Mouse (Mus musculus) frontal cortex, adult 2 months (tissue): ENCODE results near the gene Egr2. TPM values are rescaled to one million over a fixed set of nuclear protein-coding genes. Genes with fewer than 3 reads are reported as not detected.

Experiments used
- DNase-seq, 2 experiments: peaks; one replicate each; pipeline ENCODE4 v3.0.0; 2022; ENCODE audit warnings: low spot score in 1 of 2; ENCODE audit errors: extremely low spot score in 1 of 2
- polyA plus RNA-seq: library from polyadenylated mRNA; depleted of rRNA; stranded (reverse); fragments of >200 nt; gene quantifications from 2 replicates; pipeline ENCODE4 v1.2.3, GENCODE M21; 2012; rRNA removed

Gene Egr2
- 4.1 and 10.9 TPM in 2 replicates for polyA plus RNA-seq

DNA sequence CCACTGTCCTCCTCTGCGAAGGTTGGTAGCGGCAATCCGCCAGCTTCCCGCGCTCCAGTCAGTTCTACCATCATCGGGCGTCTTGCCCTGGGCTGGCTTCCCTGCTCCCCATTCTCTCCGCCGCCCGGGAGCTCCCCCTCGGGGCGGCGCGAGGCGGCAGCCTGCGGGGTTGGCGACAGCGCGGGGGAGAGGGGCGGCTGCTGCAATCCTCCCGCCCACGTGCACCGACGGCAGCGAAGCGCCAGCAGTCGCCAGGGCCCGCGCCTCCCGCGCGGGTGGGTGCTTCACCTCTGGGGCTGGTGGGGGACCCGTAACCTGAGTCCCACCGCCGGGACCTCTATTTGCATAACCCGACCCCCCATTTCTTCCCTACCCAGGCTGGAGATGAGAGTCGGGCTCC lies at the start of gene Egr2:
TSS of gene Egr2 (plus strand) at position 220 of the 400 bp plus-strand sequence.
- no peak for DNase-seq

DNA sequence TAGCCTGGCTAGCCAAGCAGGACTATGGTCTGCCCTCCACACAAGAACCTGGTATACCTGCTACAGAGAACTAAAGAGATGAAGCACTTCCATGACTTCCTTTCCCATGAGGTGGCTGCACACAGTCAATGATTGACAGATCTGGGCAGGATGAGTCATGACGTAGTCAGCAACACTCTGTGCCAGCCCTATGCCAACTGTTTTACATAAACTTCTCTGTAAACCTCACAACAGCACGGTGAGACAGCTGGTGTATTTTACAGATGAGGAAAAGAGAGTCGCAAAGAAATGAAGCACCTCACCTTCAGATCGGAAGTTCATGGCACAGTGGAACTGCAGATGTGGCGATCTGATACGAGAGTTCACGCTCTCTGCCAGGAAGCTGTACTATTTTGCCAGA lies 47.8 kb upstream of the Egr2 start:
- peak; percentile 20 to 66 for DNase-seq

DNA sequence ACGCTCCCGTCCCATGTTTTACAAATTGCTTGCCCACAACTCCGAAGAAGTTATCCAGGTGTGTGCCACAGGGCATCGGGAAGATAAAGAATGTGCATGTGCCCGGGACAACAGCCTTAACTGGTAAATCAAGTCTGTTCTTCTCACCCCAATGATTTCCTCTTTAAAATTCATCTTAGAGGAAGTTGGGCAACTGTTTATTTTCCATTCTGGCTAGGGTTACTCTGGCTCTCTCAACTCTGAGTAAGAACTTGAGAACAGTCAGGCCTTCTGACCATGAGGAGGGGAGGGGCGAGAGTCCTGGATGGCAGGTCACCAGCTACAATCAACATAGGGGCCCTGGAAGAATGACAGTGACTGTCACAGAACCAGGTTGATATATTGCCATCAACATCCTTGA lies 45.4 kb upstream of the Egr2 start:
- no peak for DNase-seq

DNA sequence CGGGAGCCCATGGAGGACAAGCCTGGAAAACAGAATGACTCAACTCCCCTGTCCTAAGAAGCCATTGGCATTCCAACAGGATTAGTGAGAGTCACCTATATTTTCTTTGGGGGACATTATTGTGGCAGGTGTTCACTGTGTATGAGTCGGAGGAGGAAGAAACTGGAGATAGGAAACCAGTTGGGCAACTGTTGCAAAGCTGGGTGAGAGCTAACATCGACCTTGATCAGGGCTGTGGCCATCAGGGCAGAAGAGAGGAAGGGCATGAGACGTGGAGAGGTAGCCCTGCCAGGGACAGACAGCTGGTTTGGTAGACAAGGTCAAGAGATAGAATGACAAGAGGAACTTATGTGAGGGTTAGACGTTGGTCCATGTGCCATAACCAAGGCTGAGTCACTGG lies 44.6 kb upstream of the Egr2 start:
- no peak for DNase-seq

DNA sequence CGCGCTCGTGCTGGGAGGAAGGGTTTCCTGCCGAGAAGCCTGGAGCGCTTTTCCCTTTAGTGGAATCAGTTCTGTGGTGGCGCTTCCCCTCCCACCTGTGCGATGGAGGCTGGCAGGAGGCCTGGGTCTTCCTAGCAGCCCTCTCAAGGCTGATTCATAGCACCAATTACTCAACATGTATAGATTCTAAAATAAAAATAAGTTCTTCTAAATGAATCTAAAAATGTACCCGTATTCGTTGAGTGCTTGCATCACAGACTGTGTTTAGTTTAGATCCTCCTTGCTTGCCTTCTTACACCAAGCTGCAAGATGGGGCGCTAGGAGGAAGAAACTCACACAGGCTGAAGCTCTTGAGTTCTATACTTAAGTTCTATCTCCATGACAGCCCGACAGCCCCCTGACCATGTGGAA lies 43.1 kb upstream of the Egr2 start:
- DNase-seq: peak; percentile 65 to 74

DNA sequence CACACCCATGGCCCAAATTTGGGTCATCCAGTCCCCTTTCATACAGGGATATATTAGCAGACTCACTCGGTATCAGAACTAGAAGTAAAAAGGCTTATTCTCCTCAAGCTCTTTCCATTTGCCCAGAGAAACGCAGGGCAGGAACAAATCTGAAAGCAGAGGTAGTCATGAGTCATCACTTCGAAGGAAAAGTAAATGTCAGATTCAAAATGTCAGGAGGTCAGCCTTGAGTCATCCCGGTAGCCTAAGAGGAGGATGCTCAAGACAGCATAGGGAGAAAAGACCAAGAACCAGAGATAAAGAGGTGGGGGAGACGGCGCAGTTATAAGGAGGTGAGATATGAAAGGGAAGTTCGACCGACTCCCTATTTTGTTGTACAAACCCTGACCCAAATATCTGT lies 41.7 kb upstream of the Egr2 start:
- DNase-seq: peak in 1 of 2 experiments; percentile 31

DNA sequence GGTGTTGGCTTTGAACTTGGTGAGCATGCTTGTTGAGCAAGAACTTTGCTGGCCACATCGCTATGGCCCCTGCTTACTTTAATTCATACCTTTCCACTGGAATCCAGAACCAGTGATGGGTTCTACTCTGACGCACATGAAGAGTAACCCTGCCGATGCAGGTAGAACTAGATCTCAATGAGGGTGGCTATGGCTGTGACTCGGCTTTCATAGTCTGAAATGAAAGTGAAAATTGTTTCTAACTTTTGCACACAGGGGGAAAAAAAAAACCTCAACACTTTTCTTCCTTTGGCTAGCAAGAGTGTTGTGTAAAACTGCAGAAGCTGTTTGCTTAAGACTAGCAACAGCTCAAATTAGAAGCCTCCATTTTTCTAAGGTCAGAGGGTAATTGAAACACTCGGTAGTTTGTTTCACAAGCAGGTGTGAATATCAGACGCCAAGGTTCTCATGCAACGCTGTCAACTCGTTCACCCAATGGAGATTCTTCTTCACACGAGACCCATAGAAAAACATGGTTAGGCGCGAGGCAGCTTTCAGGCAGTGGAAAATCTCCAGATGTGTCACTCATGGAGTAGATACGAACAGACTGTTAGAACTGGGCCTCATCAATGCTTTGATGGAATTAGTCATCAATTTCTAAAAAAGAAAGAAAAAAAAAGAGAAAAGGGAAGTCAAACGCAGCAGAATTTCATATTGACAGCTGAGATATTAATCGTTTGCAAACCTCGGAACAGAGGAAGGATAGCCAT lies 38.0 kb upstream of the Egr2 start:
- no peak for DNase-seq

DNA sequence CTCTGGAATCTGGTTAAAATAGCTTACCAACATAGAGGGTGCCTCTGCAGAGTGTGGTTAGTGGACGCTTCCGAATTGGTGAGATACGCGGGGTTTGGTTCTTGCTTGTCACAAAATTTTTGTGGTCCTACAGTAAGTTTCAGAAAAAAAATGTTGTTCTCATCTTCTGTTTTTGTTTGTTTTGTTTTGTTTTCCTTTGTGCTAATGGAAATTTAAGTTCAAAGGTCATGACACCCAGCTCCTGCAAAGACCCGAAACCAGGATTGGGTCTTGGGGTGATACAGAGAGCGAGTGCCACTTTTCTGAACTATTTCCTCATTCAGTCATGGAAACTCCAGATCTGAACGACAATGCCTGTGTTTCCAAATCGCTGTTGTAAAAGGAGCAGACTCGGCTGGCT lies 37.3 kb upstream of the Egr2 start:
- no peak for DNase-seq

DNA sequence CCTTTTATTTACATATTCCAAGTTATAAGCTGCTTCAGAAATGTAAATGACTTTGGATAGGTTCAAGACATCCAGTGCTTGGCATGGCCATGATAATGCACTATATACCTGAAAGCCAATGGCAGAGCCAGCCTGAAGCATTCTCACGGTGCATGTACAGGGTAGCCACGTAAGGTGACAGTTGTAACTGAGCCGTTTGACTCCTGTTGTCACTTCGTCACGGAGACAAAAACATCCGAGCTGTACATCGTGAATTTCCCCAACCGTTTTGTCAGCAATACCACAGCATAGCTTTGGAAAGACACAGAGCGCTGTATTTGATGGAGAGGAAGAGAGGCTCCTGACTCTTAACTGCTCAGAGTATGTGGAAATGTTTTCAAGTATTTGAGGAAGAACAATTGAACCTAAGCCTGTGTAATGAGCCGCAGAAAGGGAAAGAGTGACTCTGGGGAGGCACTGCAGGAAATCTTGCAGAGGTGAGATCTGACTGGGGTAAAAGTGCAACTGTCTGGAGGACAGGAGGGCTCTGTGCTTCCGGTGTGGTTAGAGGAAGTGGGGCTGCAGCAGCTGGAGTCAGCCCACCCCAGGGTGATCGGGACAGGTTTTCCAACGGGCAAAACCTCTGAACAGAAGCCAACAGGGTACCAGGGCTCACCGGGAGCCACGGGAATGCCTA lies 31.8 kb upstream of the Egr2 start:
- DNase-seq: no peak

DNA sequence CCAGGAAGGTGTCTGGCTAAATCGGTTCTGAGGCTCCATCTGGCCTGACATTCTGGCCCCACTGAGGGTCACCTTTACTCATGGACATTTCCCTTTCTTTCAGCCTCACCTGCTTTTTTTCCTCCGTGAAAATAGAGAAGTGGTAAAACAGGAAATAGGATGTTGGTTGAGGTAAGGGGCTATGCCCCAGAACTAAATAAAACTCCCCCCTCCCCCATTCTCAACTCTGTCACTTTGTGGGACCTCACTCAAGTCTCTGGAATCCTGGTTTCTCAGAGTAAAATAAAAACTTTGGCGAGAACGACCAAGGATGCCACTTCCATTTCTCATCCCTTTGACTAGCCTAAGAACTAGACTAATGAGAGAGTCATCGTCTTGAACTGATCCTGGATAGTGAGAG lies 31.2 kb upstream of the Egr2 start:
- DNase-seq: no peak

DNA sequence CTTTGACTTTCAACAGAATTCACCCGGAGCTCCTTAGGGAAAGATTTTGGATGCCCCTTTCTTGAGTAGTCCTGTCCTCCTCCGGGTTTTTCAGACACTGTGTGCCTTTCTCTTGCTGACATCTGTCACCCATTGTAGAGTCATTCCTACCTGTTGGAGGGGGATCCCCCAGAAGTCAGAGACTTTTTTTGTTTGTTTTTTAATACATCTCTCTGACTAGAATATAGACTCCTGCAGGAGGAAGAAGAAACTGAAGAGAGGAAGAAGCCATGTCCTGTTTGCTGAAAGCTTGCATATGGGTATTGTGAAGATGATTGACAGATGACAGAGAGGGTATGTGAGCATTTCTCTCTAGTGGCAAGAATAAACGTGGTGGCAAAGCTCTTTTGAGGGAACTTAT lies 30.0 kb upstream of the Egr2 start:
- DNase-seq: no peak

DNA sequence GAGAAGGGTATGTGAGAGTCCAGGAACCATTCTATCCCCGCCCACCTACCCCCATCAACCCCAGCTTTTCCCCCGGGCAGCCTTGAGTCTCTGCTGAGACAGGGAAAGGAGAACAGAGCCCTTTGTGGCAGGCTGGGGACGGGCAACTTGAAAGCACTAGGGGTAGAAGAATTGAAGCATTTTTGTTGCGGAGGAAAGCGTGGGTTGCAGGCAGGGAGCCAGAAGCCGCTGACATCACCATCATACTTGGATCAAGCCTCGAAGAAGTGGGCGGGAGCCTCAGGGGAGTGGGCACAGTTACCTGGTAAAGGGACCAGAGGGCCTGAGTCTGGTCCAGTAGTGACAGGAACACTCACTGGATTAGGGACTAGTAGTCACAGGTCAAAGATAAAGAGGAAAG lies 23.1 kb upstream of the Egr2 start:
- peak in 1 of 2 experiments; percentile 77 for DNase-seq

DNA sequence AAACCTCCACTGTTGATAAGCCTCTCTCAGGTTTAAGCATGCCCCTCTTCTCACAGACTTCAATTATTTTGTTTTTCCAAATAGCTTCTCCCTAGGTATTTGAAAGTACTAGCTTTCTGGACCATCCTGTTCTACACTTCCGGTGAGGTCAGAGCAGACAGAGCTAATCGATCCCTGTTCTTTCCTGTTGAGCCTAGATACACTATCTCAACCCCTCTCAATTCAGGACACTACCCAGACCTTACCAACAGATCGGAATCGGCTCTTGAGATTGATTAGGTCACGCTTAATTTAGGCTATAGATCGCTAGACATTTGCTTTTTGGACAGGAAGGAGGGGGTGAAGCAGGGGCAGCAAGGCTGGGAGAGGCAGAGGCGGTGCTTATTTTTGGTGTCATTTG lies 22.4 kb upstream of the Egr2 start:
- DNase-seq: no peak

DNA sequence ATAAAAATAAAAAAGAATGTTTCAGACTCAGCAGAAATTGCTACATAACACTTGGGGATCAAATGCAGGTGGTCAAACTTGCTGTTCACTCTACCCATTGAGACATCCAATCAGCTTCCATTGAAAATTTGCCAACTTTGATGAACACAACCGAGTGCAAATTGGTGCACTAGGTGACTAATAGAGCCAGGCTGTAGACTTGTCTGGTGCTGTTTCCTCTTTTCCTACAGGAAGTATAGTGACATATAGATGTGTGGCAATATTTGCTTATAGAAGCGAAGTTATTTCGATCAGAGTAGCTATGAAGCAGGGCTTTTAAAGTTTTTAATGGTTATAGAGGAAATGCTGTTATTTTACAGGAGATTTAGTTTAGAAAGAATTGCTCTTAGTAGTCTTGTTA lies 16.5 kb upstream of the Egr2 start:
- no peak for DNase-seq

DNA sequence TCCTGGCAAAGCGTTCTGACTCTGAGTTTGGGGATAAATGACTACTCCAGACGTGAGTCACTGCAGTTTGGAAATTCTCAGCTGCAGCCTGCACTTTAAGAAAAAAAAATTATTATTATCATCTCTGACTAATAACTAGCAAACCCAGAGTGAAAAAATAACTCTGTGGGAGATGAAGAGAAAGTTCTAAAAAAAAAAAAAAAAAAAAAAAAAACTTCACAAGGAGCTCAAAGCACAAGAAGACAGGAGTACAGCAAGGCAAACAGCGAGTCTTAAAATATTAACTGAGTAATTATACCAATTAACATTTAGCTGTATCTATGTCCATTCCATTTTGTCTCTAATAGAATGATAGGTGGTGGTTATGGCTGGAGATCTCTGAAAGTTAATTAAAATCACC lies 11.1 kb upstream of the Egr2 start:
- DNase-seq: no peak

DNA sequence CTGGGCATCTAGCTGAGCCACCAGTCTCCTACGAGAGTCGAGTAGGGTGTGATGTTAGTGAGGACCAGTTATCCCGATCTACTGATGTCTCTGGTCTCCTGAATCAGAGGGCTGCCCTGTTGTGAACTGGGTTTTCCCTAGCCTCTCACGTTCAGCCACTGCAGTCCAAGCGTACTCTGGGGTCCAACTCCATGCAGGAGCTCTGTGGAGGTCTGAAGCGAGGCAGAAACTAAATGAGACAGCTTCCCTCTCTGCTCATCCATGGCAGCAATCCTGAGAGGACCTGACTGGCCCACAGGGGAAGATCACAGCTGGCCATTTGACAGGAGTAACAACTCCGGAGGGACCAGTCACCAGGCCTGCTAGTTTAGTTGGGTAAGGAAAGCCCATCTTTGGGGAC lies 10.6 kb upstream of the Egr2 start:
- no peak for DNase-seq

DNA sequence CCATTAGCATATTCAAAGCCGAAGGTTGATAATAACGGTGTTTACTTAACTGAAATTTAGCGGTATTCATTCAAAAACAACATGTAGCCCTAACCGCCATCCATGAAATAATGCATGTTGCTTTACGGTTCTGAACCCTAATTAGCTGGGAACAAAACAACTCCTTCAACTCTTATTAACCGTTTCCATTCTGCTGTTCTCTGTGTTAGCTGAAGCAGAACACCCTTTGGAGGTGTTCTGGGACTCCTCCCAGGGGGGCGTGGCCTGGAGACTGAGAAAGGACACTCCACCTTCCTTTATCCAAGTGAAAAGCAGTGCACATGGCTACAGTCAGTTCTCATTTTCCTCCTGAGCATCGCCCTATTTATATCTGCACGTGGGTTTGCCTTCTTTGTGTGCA lies 8.8 kb upstream of the Egr2 start:
- DNase-seq: no peak

DNA sequence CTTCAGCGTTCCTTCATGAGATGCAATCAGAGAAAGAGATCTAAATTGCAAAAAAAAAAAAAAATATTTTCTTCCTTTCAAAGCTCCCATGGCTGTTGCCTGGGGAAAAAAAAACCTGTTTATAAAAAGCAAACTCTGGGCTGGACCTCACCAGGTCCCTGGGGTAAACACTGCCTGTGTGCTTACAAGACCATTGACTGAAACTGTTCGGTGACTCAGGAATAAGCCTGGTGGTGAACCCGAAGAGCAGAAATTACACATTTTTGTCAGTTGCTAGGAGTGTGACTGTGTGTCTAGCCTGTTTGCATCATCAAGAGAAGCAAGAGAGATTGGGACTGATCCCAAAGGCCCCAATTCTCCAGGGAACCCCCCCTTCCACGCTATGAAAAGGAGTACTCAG lies 5.5 kb upstream of the Egr2 start:
- DNase-seq: no peak

DNA sequence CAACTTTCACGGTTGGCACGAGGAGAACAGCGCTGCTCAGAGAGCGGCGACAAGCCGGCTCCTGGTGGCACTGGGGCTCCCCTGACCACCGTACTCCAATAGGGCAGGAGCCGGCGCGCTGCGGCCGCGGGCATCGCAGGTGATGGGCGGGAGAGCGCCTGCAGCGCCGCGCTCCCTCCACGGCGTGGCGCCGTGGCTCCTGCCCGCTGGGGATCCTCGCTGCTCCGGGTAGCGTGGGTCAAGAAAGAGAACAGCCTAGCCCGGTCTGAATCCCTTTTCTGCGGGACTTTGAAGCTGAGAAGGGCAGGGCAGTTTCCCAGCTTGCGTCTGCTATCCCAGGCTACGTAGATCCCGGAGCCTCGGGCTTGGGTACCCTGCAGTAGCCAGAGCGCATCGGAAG lies 697 bp downstream of the Egr2 start:
- peak in 1 of 2 experiments; percentile 67 for DNase-seq

DNA sequence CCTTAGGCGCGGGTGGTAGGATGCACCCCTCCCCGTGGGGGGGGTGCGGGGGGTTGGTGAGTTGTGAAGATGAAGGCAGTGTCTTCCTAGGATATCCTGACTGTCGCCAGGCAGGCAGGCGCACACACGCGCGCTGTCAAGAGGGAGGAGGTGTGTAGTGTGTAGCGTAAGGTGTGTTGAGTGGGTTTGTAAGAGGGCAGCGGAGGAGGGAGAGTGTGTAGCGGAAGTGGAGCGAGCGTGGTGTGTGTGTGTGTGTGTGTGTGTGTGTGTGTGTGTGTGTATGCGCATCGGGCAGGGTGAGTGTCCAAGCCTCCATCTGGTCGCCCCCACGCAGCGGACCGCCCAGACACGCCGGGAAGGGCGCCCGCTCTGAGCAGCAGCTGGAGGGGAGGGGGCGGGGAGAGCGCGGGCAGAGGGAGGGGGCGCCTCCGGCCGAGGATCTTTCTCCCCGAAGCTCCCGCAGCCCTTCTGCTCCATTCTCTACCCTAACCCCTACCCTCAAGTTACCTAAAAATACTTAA lies 1.4 kb downstream of the Egr2 start:
- DNase-seq: peak in 1 of 2 experiments; percentile 74

DNA sequence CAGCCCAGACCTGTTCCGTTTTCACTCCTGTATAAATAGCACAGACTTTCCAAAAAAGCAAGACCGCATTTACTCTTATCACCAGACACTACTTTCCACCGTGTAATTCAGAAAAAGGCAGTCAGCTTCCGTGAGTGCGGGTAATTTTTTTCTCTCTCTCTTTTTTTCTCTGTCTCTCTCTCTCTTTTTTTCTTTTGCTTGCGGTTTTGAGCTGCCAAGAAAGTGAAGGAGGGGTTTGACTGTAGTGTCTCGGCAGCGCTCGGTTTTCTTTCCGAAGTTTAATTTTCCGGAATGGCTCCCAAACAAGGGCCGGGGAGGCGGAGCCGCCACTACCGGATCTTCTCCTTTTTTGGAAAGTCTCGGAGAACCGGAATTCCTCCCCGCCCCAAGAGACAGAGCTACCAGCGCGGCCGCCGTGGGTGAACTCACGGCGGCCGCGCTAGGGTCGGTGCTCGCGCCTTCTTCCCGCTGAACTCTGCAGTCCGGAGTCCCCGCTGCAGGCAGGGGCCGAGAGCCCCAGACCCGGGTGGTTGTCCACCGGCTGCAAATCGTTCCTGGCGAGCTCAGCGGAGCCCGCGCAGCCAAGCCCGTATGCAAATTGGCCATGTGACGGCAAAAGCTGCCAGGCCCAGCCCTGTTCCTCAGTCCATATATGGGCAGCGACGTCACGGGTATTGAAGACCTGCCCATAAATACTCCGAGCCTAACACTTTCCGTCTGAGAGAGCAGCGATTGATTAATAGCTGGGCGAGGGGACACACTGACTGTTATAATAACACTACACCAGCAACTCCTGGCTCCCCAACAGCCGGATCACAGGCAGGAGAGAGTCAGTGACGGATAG lies 2.1 kb downstream of the Egr2 start:
- peak; percentile 82 to 91 for DNase-seq
